Comparison of ENCODE assay signal across 15 mouse cellular contexts in the genomic region with DNA sequence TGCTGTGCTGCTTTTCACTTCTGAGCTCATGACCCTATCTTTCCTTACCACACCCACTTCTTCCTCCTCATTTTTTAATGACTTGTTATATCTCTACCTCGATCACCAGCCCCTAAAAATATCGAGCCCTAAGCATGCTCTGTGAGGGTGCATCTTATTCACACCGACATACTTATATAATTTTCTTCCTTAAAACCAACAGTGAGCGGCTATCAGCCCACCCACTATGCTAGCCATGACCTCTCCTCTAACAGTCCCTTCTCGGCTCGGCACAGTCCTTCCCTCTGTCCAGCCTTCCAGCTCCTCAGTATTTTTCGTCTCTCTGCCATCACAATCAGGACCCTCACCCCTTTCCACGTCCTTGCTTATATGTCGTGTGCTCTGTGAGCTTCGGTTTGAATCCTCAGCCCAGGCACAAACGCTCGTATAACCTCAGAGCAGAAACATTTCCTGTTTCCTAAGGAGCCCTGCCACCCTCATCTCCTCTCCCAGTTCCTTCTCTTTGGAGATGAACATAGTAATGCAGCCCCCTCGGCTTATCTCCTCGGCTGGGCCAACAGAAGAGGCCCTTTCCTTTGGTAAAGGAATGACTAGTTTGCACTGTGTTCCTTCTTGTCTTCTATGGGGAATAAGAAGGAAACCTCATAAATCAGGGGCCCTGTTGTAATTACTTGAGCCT.
DNase-seq lines count a peak whose midpoint lies in the region; ATAC-seq and TF ChIP-seq lines count a peak whose summit lies in the region.
"Had no signal": no experiment of that assay in that cellular context is flagged by ENCODE, and none has a peak within 500 bp of the region (broad histone marks: within the 10 kb centered on the region; RNA-seq: fewer than 3 reads in every experiment).

No protein-coding gene starts in this region.

- WGBS in heart, embryonic 14.5 days: 28% methylated on average over 14 of the region's 14 CpGs
- 22% methylated on average over 14 of the region's 14 CpGs for WGBS in liver, embryonic 11.5 days
- 48% methylated on average over 14 of the region's 14 CpGs for WGBS in limb, embryonic 10.5 days
- WGBS in liver, postnatal 0 days (ENCODE audit: insufficient replicate concordance): 16% methylated on average over 14 of the region's 14 CpGs
- WGBS in forebrain, embryonic 14.5 days: 73% methylated on average over 14 of the region's 14 CpGs

- H3K27me3 ChIP-seq in heart, embryonic 14.5 days (ENCODE audit: control insufficient read depth, insufficient read depth, low read length): peaks cover 11% of the 10 kb centered on the region
- no peaks in the 10 kb centered on the region for H3K27me3 ChIP-seq in liver, embryonic 11.5 days (replicated peaks; ENCODE audit: control insufficient read depth, insufficient read depth, low read length)
- H3K27me3 ChIP-seq in limb, embryonic 10.5 days (ENCODE audit: low read depth, poor library complexity, severe bottlenecking): no peaks in the 10 kb centered on the region
- H3K27me3 ChIP-seq in liver, postnatal 0 days (ENCODE audit: insufficient read depth, low read length): no peaks in the 10 kb centered on the region
- H3K27me3 ChIP-seq in forebrain, embryonic 14.5 days (replicated peaks; ENCODE audit: control insufficient read depth, insufficient read depth, low read length): no peaks in the 10 kb centered on the region
- H3K27me3 ChIP-seq: embryonic facial prominence, embryonic 15.5 days; liver, embryonic 15.5 days; neural tube, embryonic 13.5 days had no signal

- H3K36me3 ChIP-seq in heart, embryonic 14.5 days (ENCODE audit: control insufficient read depth, insufficient read depth, low read length): no peaks in the 10 kb centered on the region
- H3K36me3 ChIP-seq in liver, embryonic 11.5 days (ENCODE audit: control insufficient read depth, insufficient read depth, low read length): no peaks in the 10 kb centered on the region
- no peaks in the 10 kb centered on the region for H3K36me3 ChIP-seq in limb, embryonic 10.5 days
- no peaks in the 10 kb centered on the region for H3K36me3 ChIP-seq in liver, postnatal 0 days (replicated peaks; ENCODE audit: insufficient read depth, low read length)
- no peaks in the 10 kb centered on the region for H3K36me3 ChIP-seq in forebrain, embryonic 14.5 days (ENCODE audit: control insufficient read depth, insufficient read depth, low read length)
- H3K36me3 ChIP-seq: embryonic facial prominence, embryonic 15.5 days; liver, embryonic 15.5 days; neural tube, embryonic 13.5 days had no signal

- no peaks in the 10 kb centered on the region for H3K9me3 ChIP-seq in heart, embryonic 14.5 days (ENCODE audit: control insufficient read depth, low read length)
- H3K9me3 ChIP-seq in liver, embryonic 11.5 days (ENCODE audit: control insufficient read depth, low read length): no peaks in the 10 kb centered on the region
- no peaks in the 10 kb centered on the region for H3K9me3 ChIP-seq in limb, embryonic 10.5 days (replicated peaks)
- no peaks in the 10 kb centered on the region for H3K9me3 ChIP-seq in liver, postnatal 0 days (ENCODE audit: low read length)
- H3K9me3 ChIP-seq in forebrain, embryonic 14.5 days (replicated peaks; ENCODE audit: control insufficient read depth, low read length): no peaks in the 10 kb centered on the region
- H3K9me3 ChIP-seq: embryonic facial prominence, embryonic 15.5 days; liver, embryonic 15.5 days; neural tube, embryonic 13.5 days had no signal

- no peak for DNase-seq in heart, postnatal 36 days
- no peak for DNase-seq in liver, embryonic 11.5 days (ENCODE audit: low spot score)
- DNase-seq in liver: no peak
- no peak for DNase-seq in limb, embryonic 10.5 days (ENCODE audit: low spot score)
- DNase-seq in liver, postnatal 0 days: no peak
- no peak for DNase-seq in forebrain, embryonic 14.5 days (ENCODE audit: low spot score)
- DNase-seq: cerebellum, adult 9-11 months; gastrocnemius, postnatal 10 days; spleen, adult 18-20 months had no signal

- H3K27ac ChIP-seq in heart, embryonic 14.5 days (replicated peaks in 1 of 2; ENCODE audit: control insufficient read depth in 1 of 2, insufficient read depth in 1 of 2, low read depth in 2 of 2, low read length in 2 of 2): peak overlapping the region; percentile 62 to 68
- H3K27ac ChIP-seq in liver, embryonic 11.5 days (ENCODE audit: low read depth, low read length): peak overlapping the region; percentile 7; the same call in 1 of the 2 replicates
- peak overlapping the region; percentile 77 for H3K27ac ChIP-seq in limb, embryonic 10.5 days
- 0 out of 2 replicates have a peak overlapping the region, but pooled peaks have one; percentile 11 for H3K27ac ChIP-seq in liver, postnatal 0 days (ENCODE audit: low read depth)
- no peak overlapping the region for H3K27ac ChIP-seq in forebrain, embryonic 14.5 days (ENCODE audit: low read depth, low read length)
- H3K27ac ChIP-seq: embryonic facial prominence, embryonic 15.5 days; left cerebral cortex, adult 2 months; liver, embryonic 15.5 days had no signal

- no peak for TF ChIP-seq CTCF in liver, postnatal 0 days (IDR thresholded peaks at IDR 0.05; ENCODE audit: low read depth)

- H3K4me1 ChIP-seq in heart, embryonic 14.5 days (ENCODE audit: control insufficient read depth in 2 of 2, insufficient read depth in 2 of 2, low read length in 2 of 2): peaks cover 4 to 10% of the 10 kb centered on the region in 2 experiments
- peaks cover 6% of the 10 kb centered on the region; the same call in 1 of the 2 replicates for H3K4me1 ChIP-seq in liver, embryonic 11.5 days (replicated peaks; ENCODE audit: control insufficient read depth, insufficient read depth, low read length)
- H3K4me1 ChIP-seq in limb, embryonic 10.5 days: peaks cover 67% of the 10 kb centered on the region
- peaks cover 5% of the 10 kb centered on the region; the same call in 1 of the 2 replicates for H3K4me1 ChIP-seq in liver, postnatal 0 days (ENCODE audit: insufficient read depth)
- H3K4me1 ChIP-seq in forebrain, embryonic 14.5 days (ENCODE audit: control insufficient read depth, insufficient read depth, low read length): peaks cover 19% of the 10 kb centered on the region
- H3K4me1 ChIP-seq: liver, embryonic 15.5 days had no signal

- peak; percentile 64 for ATAC-seq in heart, embryonic 14.5 days (ENCODE audit: insufficient number of reproducible peaks, insufficient read depth, low FRiP score, low read depth)
- no peak for ATAC-seq in liver, embryonic 11.5 days (replicated peaks; ENCODE audit: low FRiP score)
- ATAC-seq in liver, postnatal 0 days: no peak
- no peak for ATAC-seq in forebrain, embryonic 14.5 days
- ATAC-seq: midbrain, embryonic 16.5 days had no signal

- no peak overlapping the region for H3K9ac ChIP-seq in heart, embryonic 14.5 days (ENCODE audit: low read length)
- H3K9ac ChIP-seq in liver, embryonic 11.5 days (ENCODE audit: low read depth, low read length): no peak overlapping the region
- H3K9ac ChIP-seq in liver, postnatal 0 days (replicated peaks): no peak overlapping the region
- H3K9ac ChIP-seq in forebrain, embryonic 14.5 days (ENCODE audit: low read length): no peak overlapping the region
- H3K9ac ChIP-seq: embryonic facial prominence, embryonic 15.5 days; liver, embryonic 15.5 days; neural tube, embryonic 13.5 days had no signal

- H3K4me2 ChIP-seq in heart, embryonic 14.5 days (ENCODE audit: low read length): peak overlapping the region; percentile 5
- peak overlapping the region; percentile 48 for H3K4me2 ChIP-seq in liver, embryonic 11.5 days
- peak overlapping the region; percentile 33; the same call in 1 of the 2 replicates for H3K4me2 ChIP-seq in liver, postnatal 0 days (ENCODE audit: low read depth, low read length)
- no peak overlapping the region for H3K4me2 ChIP-seq in forebrain, embryonic 14.5 days (ENCODE audit: low read length)
- H3K4me2 ChIP-seq: embryonic facial prominence, embryonic 15.5 days; liver, embryonic 15.5 days; neural tube, embryonic 13.5 days had no signal

- no peak overlapping the region for H3K4me3 ChIP-seq in heart, embryonic 14.5 days (ENCODE audit: control insufficient read depth in 1 of 2, insufficient read depth in 1 of 2, low read depth in 1 of 2, low read length in 2 of 2)
- no peak overlapping the region for H3K4me3 ChIP-seq in liver, embryonic 11.5 days (ENCODE audit: low read depth, low read length)
- no peak overlapping the region for H3K4me3 ChIP-seq in limb, embryonic 10.5 days
- H3K4me3 ChIP-seq in liver, postnatal 0 days (ENCODE audit: low read depth, low read length): no peak overlapping the region
- H3K4me3 ChIP-seq in forebrain, embryonic 14.5 days (ENCODE audit: low read depth, low read length): no peak overlapping the region
- H3K4me3 ChIP-seq: embryonic facial prominence, embryonic 15.5 days; left cerebral cortex, adult 2 months; liver, embryonic 15.5 days; neural tube, embryonic 13.5 days had no signal

- intact Hi-C loops in heart, postnatal 36 days (cut with DNase I): no loop called here

- TF ChIP-seq EP300 in liver, postnatal 0 days (IDR thresholded peaks at IDR 0.05; ENCODE audit: low read depth): no peak
